Mouse (Mus musculus) kidney, adult 8-10 months (tissue): Measurements from ENCODE around the gene Rxra.

ENCODE experiments used
- DNase-seq, 2 experiments: peaks; one replicate each; pipeline ENCODE4 v3.0.0; 2022

Gene Rxra

GRCm38 (mm10) chr2:27703852-27704640, 27.8 kb downstream of the Rxra start:
- DNase-seq = no peak

GRCm38 (mm10) chr2:27704641-27705040, 28.4 kb downstream of the Rxra start:
- peak; percentile 61 to 64 for DNase-seq

GRCm38 (mm10) chr2:27710871-27711382, 34.7 kb downstream of the Rxra start:
- peak; percentile 56 to 68 for DNase-seq

- DNase-seq = no peak
These were observed 36.4 kb downstream of the Rxra start for GRCm38 (mm10) chr2:27712626-27713025.

- DNase-seq = no peak
These were observed 37.1 kb downstream of the Rxra start for GRCm38 (mm10) chr2:27713378-27713777.

- no peak for DNase-seq
These were observed 37.9 kb downstream of the Rxra start for GRCm38 (mm10) chr2:27714131-27714530.

- no peak for DNase-seq
These were observed 39.0 kb downstream of the Rxra start for GRCm38 (mm10) chr2:27715221-27715620.

GRCm38 (mm10) chr2:27716339-27716738, 40.1 kb downstream of the Rxra start:
- DNase-seq = no peak

GRCm38 (mm10) chr2:27718191-27718590, 42.0 kb downstream of the Rxra start:
- peak; percentile 89 for DNase-seq

- DNase-seq = no peak
These were observed 43.4 kb downstream of the Rxra start for GRCm38 (mm10) chr2:27719601-27720000.

- no peak for DNase-seq
These were observed 45.4 kb downstream of the Rxra start for GRCm38 (mm10) chr2:27721611-27722010.

- no peak for DNase-seq
These were observed 48.6 kb downstream of the Rxra start for GRCm38 (mm10) chr2:27724729-27725316.

- DNase-seq = no peak
These were observed 52.0 kb downstream of the Rxra start for GRCm38 (mm10) chr2:27727994-27728854.

- no peak for DNase-seq
These were observed 52.8 kb downstream of the Rxra start for GRCm38 (mm10) chr2:27729009-27729408.

- peak; percentile 45 to 49 for DNase-seq
These were observed 54.0 kb downstream of the Rxra start for GRCm38 (mm10) chr2:27730002-27730905.

- DNase-seq = no peak
These were observed 56.8 kb downstream of the Rxra start for GRCm38 (mm10) chr2:27733021-27733420.

GRCm38 (mm10) chr2:27734328-27734727, 58.1 kb downstream of the Rxra start:
- peak in 1 of 2 experiments; percentile 41 for DNase-seq

GRCm38 (mm10) chr2:27734800-27735199, 58.6 kb downstream of the Rxra start:
- no peak for DNase-seq

GRCm38 (mm10) chr2:27736802-27737201, 60.6 kb downstream of the Rxra start:
- DNase-seq = no peak

- DNase-seq = no peak
These were observed 62.2 kb downstream of the Rxra start for GRCm38 (mm10) chr2:27738396-27738795.

GRCm38 (mm10) chr2:27740091-27740608, 63.9 kb downstream of the Rxra start:
- DNase-seq = peak; percentile 83 to 84

- DNase-seq = no peak
These were observed 66.9 kb downstream of the Rxra start for GRCm38 (mm10) chr2:27743177-27743576.
